ENCODE assay signal across 7 mouse cellular contexts in the genomic region with DNA sequence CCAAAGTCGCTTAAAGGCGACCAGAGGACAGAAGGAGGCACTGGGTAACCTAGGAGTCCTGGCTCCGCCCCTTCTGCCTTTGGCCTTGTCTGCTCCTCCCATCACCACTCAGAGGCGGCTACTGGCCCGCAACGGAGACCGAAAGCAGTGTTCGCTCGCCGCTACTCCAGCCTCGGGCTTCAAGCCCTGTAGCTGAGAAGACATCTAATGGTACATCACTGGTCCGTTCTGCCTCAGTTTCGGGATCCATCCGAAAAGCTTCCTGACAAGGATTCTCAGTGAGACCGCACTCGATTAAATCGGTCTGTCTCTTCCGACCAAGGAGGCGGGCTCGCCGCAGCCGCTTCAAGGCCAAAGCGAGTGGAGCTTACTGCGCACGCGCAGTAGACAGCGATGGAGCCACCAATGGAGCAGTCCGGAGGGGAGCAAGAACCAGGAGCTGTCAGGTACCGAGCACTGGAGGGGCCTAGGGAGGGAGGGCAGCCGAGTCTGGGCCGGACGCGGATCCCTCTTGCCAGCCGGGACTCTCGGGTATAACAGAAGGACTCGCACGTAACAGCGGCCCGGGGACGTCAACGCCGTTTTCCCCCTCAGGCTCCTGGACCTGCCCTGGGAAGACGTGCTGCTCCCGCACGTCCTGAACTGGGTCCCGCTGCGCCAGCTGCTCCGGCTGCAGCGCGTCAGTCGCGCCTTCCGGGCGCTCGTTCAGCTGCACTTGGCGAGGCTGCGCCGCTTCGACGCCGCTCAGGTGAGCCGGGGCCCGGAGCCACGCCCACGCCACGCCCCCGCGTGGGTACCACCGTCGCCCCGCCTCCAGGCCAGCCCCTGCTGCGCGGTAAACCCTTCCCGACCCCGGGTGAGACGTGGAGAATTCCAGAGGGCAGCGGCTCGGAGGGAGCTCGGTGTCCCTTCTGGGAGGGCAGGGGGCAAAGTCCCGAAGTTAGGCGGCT. TPM values are rescaled to one million over a fixed set of nuclear protein-coding genes. Genes with fewer than 3 reads are reported as not detected.
DNase-seq lines count a peak whose midpoint lies in the region; ATAC-seq lines count a peak whose summit lies in the region.

Gene Fbxl15, plus strand, starts transcription at position 104 of the 950 bp plus-strand sequence.

- under 1% methylated on average over 81 of the region's 81 CpGs for WGBS in intestine, embryonic 15.5 days
- under 1% methylated on average over 81 of the region's 81 CpGs for WGBS in midbrain, embryonic 10.5 days

- peaks cover 27% of the 10 kb centered on the region for H3K4me1 ChIP-seq in intestine, embryonic 15.5 days (replicated peaks)
- H3K4me1 ChIP-seq in midbrain, embryonic 10.5 days = peaks cover 72% of the 10 kb centered on the region

- H3K4me2 ChIP-seq in intestine, embryonic 15.5 days (replicated peaks) = peak within 1 kb of the TSS; percentile 99

- H3K9ac ChIP-seq in intestine, embryonic 15.5 days = peak within 1 kb of the TSS; percentile 63

- 0 out of 2 replicates have a peak, but pooled peaks cover 8% of the 10 kb centered on the region for H3K36me3 ChIP-seq in intestine, embryonic 15.5 days
- peaks cover 28% of the 10 kb centered on the region for H3K36me3 ChIP-seq in midbrain, embryonic 10.5 days

- peaks cover 35% of the 10 kb centered on the region for H3K27me3 ChIP-seq in intestine, embryonic 15.5 days (replicated peaks)
- peaks cover 63% of the 10 kb centered on the region for H3K27me3 ChIP-seq in midbrain, embryonic 10.5 days (ENCODE audit: low read depth, poor library complexity, severe bottlenecking)

- intact Hi-C loops in gastrocnemius, postnatal 36 days (cut with DNase I) = no loop called here
- intact Hi-C loops in left cerebral cortex, postnatal 25 days (cut with DNase I) = loop anchor here (5.0 kb wide), 1 partner anchor 174 kb away; the partner anchor contains the start of gene Trim8

- ATAC-seq in intestine, embryonic 15.5 days = peak; percentile 92

- peak; percentile 88 to 90 for DNase-seq in adrenal gland, adult 18-20 months (ENCODE audit: low spot score in 2 of 2)
- DNase-seq in embryo, embryonic 11 days = peak; percentile 96
- peak; percentile 91 to 95 for DNase-seq in gastrocnemius, postnatal 36 days
- peak; percentile 98 for DNase-seq in left cerebral cortex, postnatal 25 days (ENCODE audit: low spot score in 2 of 2)
- DNase-seq in midbrain, embryonic 10.5 days (ENCODE audit: low spot score) = peak; percentile 97
- peak; percentile 92 for DNase-seq in right cerebral cortex, postnatal 4 days

- H3K9me3 ChIP-seq in intestine, embryonic 15.5 days = no peaks in the 10 kb centered on the region
- H3K9me3 ChIP-seq in midbrain, embryonic 10.5 days (replicated peaks) = no peaks in the 10 kb centered on the region

- H3K27ac ChIP-seq in intestine, embryonic 15.5 days = peak within 1 kb of the TSS; percentile 88
- H3K27ac ChIP-seq in midbrain, embryonic 10.5 days (replicated peaks) = peak within 1 kb of the TSS; percentile 88

- peak within 1 kb of the TSS; percentile 64 for H3K4me3 ChIP-seq in intestine, embryonic 15.5 days (replicated peaks)
- peak within 1 kb of the TSS; percentile 89 for H3K4me3 ChIP-seq in midbrain, embryonic 10.5 days

RNA-seq across cellular contexts. Expression of gene Fbxl15, which starts in this region (rescaled TPM):
- total RNA-seq in adrenal gland, adult 18-20 months (2021) = 10 to 100 TPM in 1 of 2 experiments, 1 to 10 TPM in 1; 8.8 to 10.3 TPM
- 1 to 10 TPM; 2.7 to 2.9 TPM for total RNA-seq in gastrocnemius, postnatal 36 days (2021)
- polyA plus RNA-seq in intestine, embryonic 15.5 days (2015; fragmentation: Nextera tagmentation; extraction: Ambion mirVana) = 15.6 and 16.7 TPM in 2 replicates
- total RNA-seq in left cerebral cortex, postnatal 25 days (2021) = 10 to 100 TPM; 28.6 to 29.0 TPM
- polyA plus RNA-seq in midbrain, embryonic 10.5 days (2016; fragmentation: Nextera tagmentation; extraction: Ambion mirVana) = 24.6 and 25.0 TPM in 2 replicates

Comparison
In these comparisons a context has a peak if more than half of its experiments do, and no peak if none do; other contexts are left out.
1. Peak in every context shown above with its lines: DNase-seq, ATAC-seq, H3K4me3 ChIP-seq and H3K27ac ChIP-seq.